Mouse (Mus musculus): ENCODE data around the gene Mrps24. TPM values are rescaled to one million over a fixed set of nuclear protein-coding genes. Genes with fewer than 3 reads are reported as not detected.

Gene Mrps24
- total and polyA plus RNA-seq, 2 experiments from 2014 or later, result 90.7 to 226 TPM

- H3K27me3 ChIP-seq (ENCODE audit: insufficient read depth, low read length), result no peaks in the 10 kb centered on the region
- 48% methylated on average over 7 of the region's 7 CpGs for WGBS
- H3K4me2 ChIP-seq (ENCODE audit: low read depth), result no peak overlapping the region
- no peaks in the 10 kb centered on the region for H3K36me3 ChIP-seq (ENCODE audit: insufficient read depth)
- H3K9ac ChIP-seq, result no peak overlapping the region
- peak; percentile 64 for TF ChIP-seq CTCF (IDR thresholded peaks at IDR 0.05; ENCODE audit: low read depth)
- DNase-seq (peak; percentile 22), ATAC-seq (no peak)
- H3K27ac ChIP-seq (ENCODE audit: low read depth, low read length), result no peak overlapping the region
- no peaks in the 10 kb centered on the region for H3K9me3 ChIP-seq (ENCODE audit: low read length)
- H3K4me3 ChIP-seq (ENCODE audit: low read depth, low read length), result no peak overlapping the region
- no peaks in the 10 kb centered on the region for H3K4me1 ChIP-seq (ENCODE audit: insufficient read depth)
Measured at GRCm38 (mm10) chr11:5691775-5692174, 23.7 kb downstream of the Mrps24 start.

- Histone ChIP-seq H3K9me3 (ENCODE audit: low read length) (no peaks in the 10 kb centered on the region), H3K9ac (no peak overlapping the region), H3K4me3 (ENCODE audit: low read depth, low read length) (no peak overlapping the region), H3K4me1 (ENCODE audit: insufficient read depth) (no peaks in the 10 kb centered on the region), H3K36me3 (ENCODE audit: insufficient read depth) (no peaks in the 10 kb centered on the region), H3K27me3 (ENCODE audit: insufficient read depth, low read length) (no peaks in the 10 kb centered on the region), H3K27ac (ENCODE audit: low read depth, low read length) (no peak overlapping the region), H3K4me2 (ENCODE audit: low read depth) (no peak overlapping the region)
- no peak for ATAC-seq
- 43% methylated on average over 7 of the region's 7 CpGs for WGBS
- DNase-seq, result no peak
- no peak for TF ChIP-seq CTCF (IDR thresholded peaks at IDR 0.05; ENCODE audit: low read depth)
Measured at GRCm38 (mm10) chr11:5684283-5684682, 31.2 kb downstream of the Mrps24 start.

GRCm38 (mm10) chr11:5682541-5682940 is 32.9 kb downstream of the Mrps24 start:
- H3K9me3 ChIP-seq (ENCODE audit: low read length), result no peaks in the 10 kb centered on the region
- TF ChIP-seq CTCF (IDR thresholded peaks at IDR 0.05; ENCODE audit: low read depth), result no peak
- ATAC-seq, result no peak
- H3K4me1 ChIP-seq (ENCODE audit: insufficient read depth), result no peaks in the 10 kb centered on the region
- no peak overlapping the region for H3K4me2 ChIP-seq (ENCODE audit: low read depth)
- H3K9ac ChIP-seq, result no peak overlapping the region
- 70% methylated on average over 6 of the region's 6 CpGs for WGBS
- H3K27me3 ChIP-seq (ENCODE audit: insufficient read depth, low read length), result no peaks in the 10 kb centered on the region
- no peak overlapping the region for H3K4me3 ChIP-seq (ENCODE audit: low read depth, low read length)
- no peak overlapping the region for H3K27ac ChIP-seq (ENCODE audit: low read depth, low read length)
- no peak for DNase-seq
- no peaks in the 10 kb centered on the region for H3K36me3 ChIP-seq (ENCODE audit: insufficient read depth)

Other genes starting within 250 kb of the Mrps24 start
- 120 and 140 TPM in 2 replicates for gene Xbp1, start 195.0 kb downstream of the Mrps24 start, total RNA-seq (2014; rRNA removed)
- 100 and 107 TPM in 2 replicates for gene Xbp1, start 195.0 kb downstream of the Mrps24 start, polyA plus RNA-seq (2015; fragmentation: Nextera tagmentation; extraction: Ambion mirVana)
- 14.4 and 14.7 TPM in 2 replicates for gene Ccdc117, start 173.5 kb downstream of the Mrps24 start, total RNA-seq (2014; rRNA removed)
- gene Ccdc117, start 173.5 kb downstream of the Mrps24 start, polyA plus RNA-seq (2015; fragmentation: Nextera tagmentation; extraction: Ambion mirVana), result 6.6 and 7.0 TPM in 2 replicates
- gene Ankrd36, start 146.0 kb downstream of the Mrps24 start, total RNA-seq (2014; rRNA removed), result 0.24 TPM in 1 of 2 replicates, not detected in the other
- not detected in 2 replicates for gene Ankrd36, start 146.0 kb downstream of the Mrps24 start, polyA plus RNA-seq (2015; fragmentation: Nextera tagmentation; extraction: Ambion mirVana)
- 39.6 and 48.1 TPM in 2 replicates for gene Urgcp, start 46.7 kb upstream of the Mrps24 start, total RNA-seq (2014; rRNA removed)
- gene Urgcp, start 46.7 kb upstream of the Mrps24 start, polyA plus RNA-seq (2015; fragmentation: Nextera tagmentation; extraction: Ambion mirVana), result 28.4 and 33.4 TPM in 2 replicates
- gene Dbnl, start 72.8 kb upstream of the Mrps24 start, total RNA-seq (2014; rRNA removed), result 72.6 and 77.8 TPM in 2 replicates
- gene Dbnl, start 72.8 kb upstream of the Mrps24 start, polyA plus RNA-seq (2015; fragmentation: Nextera tagmentation; extraction: Ambion mirVana), result 101 and 130 TPM in 2 replicates
- 0.38 and 3.5 TPM in 2 replicates for gene Pgam2, start 88.1 kb upstream of the Mrps24 start, total RNA-seq (2014; rRNA removed)
- gene Pgam2, start 88.1 kb upstream of the Mrps24 start, polyA plus RNA-seq (2015; fragmentation: Nextera tagmentation; extraction: Ambion mirVana), result 3.3 and 3.5 TPM in 2 replicates
- 7.5 and 9.7 TPM in 2 replicates for gene Polm, start 122.3 kb upstream of the Mrps24 start, total RNA-seq (2014; rRNA removed)
- gene Polm, start 122.3 kb upstream of the Mrps24 start, polyA plus RNA-seq (2015; fragmentation: Nextera tagmentation; extraction: Ambion mirVana), result 4.6 and 6.0 TPM in 2 replicates
- 9.8 and 14.9 TPM in 2 replicates for gene Aebp1, start 146.3 kb upstream of the Mrps24 start, total RNA-seq (2014; rRNA removed)
- 15.9 and 19.8 TPM in 2 replicates for gene Aebp1, start 146.3 kb upstream of the Mrps24 start, polyA plus RNA-seq (2015; fragmentation: Nextera tagmentation; extraction: Ambion mirVana)
- 20.4 and 29.0 TPM in 2 replicates for gene Pold2, start 162.6 kb upstream of the Mrps24 start, total RNA-seq (2014; rRNA removed)
- gene Pold2, start 162.6 kb upstream of the Mrps24 start, polyA plus RNA-seq (2015; fragmentation: Nextera tagmentation; extraction: Ambion mirVana), result 48.0 and 51.3 TPM in 2 replicates
- gene Myl7, start 183.1 kb upstream of the Mrps24 start, total RNA-seq (2014; rRNA removed), result not detected in 2 replicates
- not detected in 2 replicates for gene Myl7, start 183.1 kb upstream of the Mrps24 start, polyA plus RNA-seq (2015; fragmentation: Nextera tagmentation; extraction: Ambion mirVana)
- gene Gck, start 234.4 kb upstream of the Mrps24 start, total RNA-seq (2014; rRNA removed), result 8.6 and 12.9 TPM in 2 replicates
- gene Gck, start 234.4 kb upstream of the Mrps24 start, polyA plus RNA-seq (2015; fragmentation: Nextera tagmentation; extraction: Ambion mirVana), result 7.1 and 7.2 TPM in 2 replicates
- 181 and 195 TPM in 2 replicates for gene Ykt6, start 240.0 kb upstream of the Mrps24 start, total RNA-seq (2014; rRNA removed)
- 101 and 102 TPM in 2 replicates for gene Ykt6, start 240.0 kb upstream of the Mrps24 start, polyA plus RNA-seq (2015; fragmentation: Nextera tagmentation; extraction: Ambion mirVana)

Data from forebrain, postnatal 0 days (tissue).